Mouse (Mus musculus) bone marrow, adult 2 months (tissue): ENCODE measurements around the gene Eml5. TPM values are rescaled to one million over a fixed set of nuclear protein-coding genes. Genes with fewer than 3 reads are reported as not detected.

Source experiments
- H3K27ac ChIP-seq: fragments of 200-500 bp; 2 replicates; pipeline ENCODE4 v1.5.1; 2012; ENCODE audit warnings: low read depth, mild to moderate bottlenecking, control low read depth, inconsistent platforms, low read length; ENCODE audit not compliant: control insufficient read depth, poor library complexity, insufficient read depth
- H3K4me1 ChIP-seq: fragments of 200-500 bp; 2 replicates; pipeline ENCODE4 v1.6.1; 2011; ENCODE audit warnings: low read length; ENCODE audit not compliant: control insufficient read depth, insufficient read depth
- H3K4me3 ChIP-seq: fragments of 200-500 bp; replicated peaks from 2 replicates; pipeline ENCODE3; 2011; ENCODE audit warnings: mild to moderate bottlenecking, low read depth, low read length, control low read depth; ENCODE audit not compliant: control insufficient read depth
- CTCF ChIP-seq: fragments of 200-500 bp; IDR thresholded peaks from 2 replicates; pipeline ENCODE4 v1.5.1; 2011; ENCODE audit warnings: low read length, control low read depth; ENCODE audit not compliant: control insufficient read depth, insufficient read depth
- POLR2A ChIP-seq: fragments of 200-500 bp; IDR thresholded peaks from 2 replicates; pipeline ENCODE4 v1.6.1; 2011; ENCODE audit warnings: low read depth, mild to moderate bottlenecking, control low read depth, low read length, borderline replicate concordance; ENCODE audit not compliant: control insufficient read depth
- WGBS: fragments of 180-500 bp; shearing (Covaris S2); methylation state at CpG from one replicate; pipeline ENCODE4 v1.1.7; 2018; 5-methylcytosine and 5-hydroxymethylcytosine counted together
- polyA plus RNA-seq: library from polyadenylated mRNA; stranded (reverse); fragments of >200 nt; gene quantifications from 2 replicates; pipeline ENCODE4 v1.2.4, GENCODE M21; 2011; ENCODE audit warnings: low replicate concordance; ENCODE audit not compliant: missing spikeins, insufficient read depth, insufficient read length

Gene Eml5
- 3.1 and 5.4 TPM in 2 replicates for polyA plus RNA-seq

- peak within 1 kb of the TSS; percentile 65; the same call in 1 of the 2 replicates for H3K27ac ChIP-seq
- WGBS = under 1% methylated on average over 93 of the region's 101 CpGs
- peak; percentile 0; the same call in 1 of the 2 replicates for TF ChIP-seq POLR2A
- no peak for TF ChIP-seq CTCF
- H3K4me3 ChIP-seq = peak within 1 kb of the TSS; percentile 77
- H3K4me1 ChIP-seq = no peaks in the 10 kb centered on the region
These were observed at the start of gene Eml5 for GRCm38 (mm10) chr12:98900881-98901801. Gene Eml5, minus strand, starts transcription at chr12:98901484.

DNA sequence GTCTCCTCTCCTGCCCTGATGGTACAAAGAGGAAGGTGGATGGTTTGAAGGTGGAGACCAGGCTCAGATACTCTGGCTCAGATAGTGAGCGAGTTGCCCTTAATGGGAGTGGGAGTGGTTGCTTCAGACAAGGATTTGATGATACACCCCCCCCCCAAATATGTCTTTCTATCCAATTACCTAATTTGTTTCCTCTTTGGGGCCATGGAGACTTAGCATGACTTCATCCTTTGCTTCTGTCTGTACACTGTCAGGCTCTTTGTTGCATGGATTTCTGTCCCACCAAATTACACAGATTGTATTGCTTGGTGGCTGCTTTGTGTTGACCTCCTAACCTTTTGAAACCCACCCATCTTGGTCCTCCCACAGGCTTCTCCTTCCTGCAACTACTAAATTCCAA, 31.6 kb upstream of the Eml5 start:
- Histone ChIP-seq H3K4me3 (no peak overlapping the region), H3K27ac (no peak overlapping the region), H3K4me1 (no peaks in the 10 kb centered on the region)
- no peak for TF ChIP-seq POLR2A
- no peak for TF ChIP-seq CTCF
- whole genome bisulfite sequencing = 85% methylated on average over 1 of the region's 1 CpGs

- TF ChIP-seq POLR2A (no peak), CTCF (no peak)
- no peak overlapping the region for H3K27ac ChIP-seq
- 81% methylated on average over 4 of the region's 4 CpGs for WGBS
- no peak overlapping the region for H3K4me3 ChIP-seq
- H3K4me1 ChIP-seq = no peaks in the 10 kb centered on the region
These were observed 31.2 kb upstream of the Eml5 start for GRCm38 (mm10) chr12:98932441-98932840.

DNA sequence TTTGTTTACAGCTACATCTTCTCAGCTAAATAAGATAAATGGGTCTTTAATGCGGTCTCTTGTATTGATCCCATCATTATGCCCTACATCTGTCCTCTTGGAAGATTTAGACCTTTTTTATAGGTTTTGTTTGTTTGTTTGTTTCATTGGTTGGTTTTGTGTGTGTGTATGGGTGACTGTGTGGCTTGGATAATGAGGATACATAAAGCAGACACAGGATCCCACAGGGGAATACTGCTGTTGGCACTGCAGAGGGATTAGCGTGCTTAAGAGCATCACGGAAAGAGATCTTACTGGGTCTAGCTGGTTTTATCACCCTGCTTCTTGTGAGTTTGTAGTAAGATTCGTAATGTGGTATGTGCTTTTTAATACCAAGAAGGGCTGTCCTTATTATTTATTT, 29.9 kb upstream of the Eml5 start:
- TF ChIP-seq CTCF = no peak
- Histone ChIP-seq H3K27ac (no peak overlapping the region), H3K4me3 (no peak overlapping the region), H3K4me1 (no peaks in the 10 kb centered on the region)
- 83% methylated on average over 4 of the region's 4 CpGs for WGBS

- H3K27ac ChIP-seq = no peak within 1 kb of the TSS
- TF ChIP-seq CTCF = no peak
- TF ChIP-seq POLR2A = no peak
- H3K4me1 ChIP-seq = no peaks in the 10 kb centered on the region
- peak within 1 kb of the TSS; percentile 49 for H3K4me3 ChIP-seq
- under 1% methylated on average over 35 of the region's 35 CpGs for WGBS
These were observed 19.1 kb upstream of the Eml5 start, which contains the start of gene Ttc8 for GRCm38 (mm10) chr12:98920194-98920991. Gene Ttc8, plus strand, starts transcription at chr12:98920574.

- Histone ChIP-seq H3K27ac (no peak overlapping the region), H3K4me1 (no peaks in the 10 kb centered on the region), H3K4me3 (no peak overlapping the region)
- 74% methylated on average over 9 of the region's 9 CpGs for WGBS
- TF ChIP-seq CTCF = no peak
- no peak for TF ChIP-seq POLR2A
These were observed 8.8 kb upstream of the Eml5 start for GRCm38 (mm10) chr12:98910096-98910495.

DNA sequence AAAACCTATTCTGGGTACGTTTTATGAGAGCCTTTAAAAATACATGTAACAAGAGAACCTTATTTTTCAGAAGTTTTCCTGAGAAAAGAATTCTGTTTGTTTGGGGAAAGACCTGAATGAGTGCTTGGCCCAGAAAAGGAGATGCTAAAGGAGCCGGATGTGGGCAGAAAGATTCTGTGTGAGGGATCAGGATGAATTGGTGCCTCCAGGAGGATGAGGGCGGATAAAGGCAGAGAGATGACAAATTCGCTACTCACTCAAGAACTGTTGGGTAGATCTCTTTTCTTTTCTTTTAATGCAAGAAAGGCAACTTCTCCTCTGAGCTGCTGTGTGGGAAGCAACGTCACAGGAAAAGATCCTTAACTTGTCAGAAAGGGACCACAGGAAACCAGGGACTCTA, 4.2 kb upstream of the Eml5 start:
- WGBS = 50% methylated on average over 5 of the region's 5 CpGs
- Histone ChIP-seq H3K4me3 (no peak overlapping the region), H3K4me1 (no peaks in the 10 kb centered on the region), H3K27ac (no peak overlapping the region)
- TF ChIP-seq CTCF (no peak), POLR2A (no peak)

- no peak for TF ChIP-seq POLR2A
- no peak for TF ChIP-seq CTCF
- WGBS = 3% methylated on average over 31 of the region's 31 CpGs
- H3K27ac ChIP-seq = no peak overlapping the region
- no peaks in the 10 kb centered on the region for H3K4me1 ChIP-seq
- H3K4me3 ChIP-seq = peak overlapping the region; percentile 77
These were observed 873 bp downstream of the Eml5 start for GRCm38 (mm10) chr12:98900341-98900880.
